Mouse (Mus musculus) heart, postnatal 4 days (tissue): ENCODE measurements around the gene Gm7075. TPM values are rescaled to one million over a fixed set of nuclear protein-coding genes. Genes with fewer than 3 reads are reported as not detected.
A peak's percentile ranks its signal among the peaks of the same experiment; 100 is the strongest.
"Not testable (repeated sequence)": the region's sequence is repeated elsewhere in the genome, so short reads cannot be mapped to it uniquely, and the experiment has no call there.

Experiments used
- DNase-seq: peaks from one replicate; pipeline ENCODE4 v3.0.0; 2021
- total RNA-seq, 2 experiments: library from RNA; stranded (reverse); gene quantifications; 2 replicates each; pipeline ENCODE4 v1.2.3; 2021

Gm7075 gene
- total RNA-seq, 2 experiments from 2014 or later, result not detected

DNA sequence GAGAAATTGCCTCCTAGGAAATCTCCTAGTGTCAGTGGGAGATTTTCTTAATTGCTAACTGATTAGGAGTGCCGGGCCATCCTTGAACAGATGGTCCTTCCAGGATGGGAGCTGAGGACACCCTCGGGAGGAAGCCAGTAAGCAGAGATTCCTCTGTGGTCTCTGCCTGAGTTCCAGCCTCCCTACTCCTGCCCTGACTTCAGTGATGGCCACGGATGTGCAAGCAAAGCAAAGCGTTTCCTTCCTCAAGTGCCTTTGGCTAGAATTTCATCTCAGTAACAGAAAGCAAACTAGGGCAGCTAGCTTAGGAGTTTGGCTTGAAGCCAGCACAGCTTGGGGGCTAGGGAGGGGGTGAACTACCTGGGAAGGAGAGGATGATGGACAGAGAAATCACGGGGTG, 4.5 kb downstream of the Gm7075 start:
- no peak for DNase-seq

DNA sequence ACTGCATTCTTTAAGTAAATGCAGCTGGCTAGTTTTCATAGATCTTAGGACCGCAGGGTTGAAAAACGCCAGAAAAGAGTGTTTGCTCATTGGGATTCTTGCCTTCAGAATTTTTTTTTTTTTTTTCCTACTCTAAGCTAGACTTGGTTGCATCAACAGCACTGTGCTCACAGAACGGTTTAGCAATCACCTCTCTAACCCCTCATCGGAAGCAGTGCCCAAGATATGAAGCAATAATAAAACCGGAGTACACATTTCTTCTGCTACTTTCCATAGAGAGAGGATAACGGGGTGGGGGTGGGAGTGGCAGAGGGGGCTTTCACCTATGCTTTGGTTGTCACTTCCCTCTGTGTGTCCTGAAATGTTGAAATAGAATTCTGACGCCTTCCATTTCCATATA, 5.7 kb downstream of the Gm7075 start:
- no peak for DNase-seq

DNA sequence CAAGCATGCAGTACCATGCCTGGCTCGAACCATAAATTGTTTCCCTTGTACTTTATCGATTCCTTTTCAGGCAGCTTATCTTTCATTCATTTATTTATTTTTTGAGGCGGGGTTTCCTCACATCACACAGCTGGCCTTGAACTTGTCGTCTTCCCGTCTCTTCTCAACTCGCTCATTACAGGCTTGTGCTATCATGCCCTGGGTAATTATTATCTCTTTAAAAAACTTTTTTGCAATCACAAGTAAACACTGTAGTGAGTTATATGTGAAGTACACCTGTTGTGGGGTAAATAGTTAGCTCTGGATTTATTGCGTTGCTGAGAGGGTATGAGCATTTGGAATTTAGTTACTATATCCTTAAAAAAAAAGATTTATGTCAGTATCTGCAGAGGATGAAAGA, 6.3 kb downstream of the Gm7075 start:
- no peak for DNase-seq

- no peak for DNase-seq
Observed at GRCm38 (mm10) chr10:63412756-63413155, 8.8 kb downstream of the Gm7075 start.

GRCm38 (mm10) chr10:63411674-63412073, 9.9 kb downstream of the Gm7075 start:
- DNase-seq, result not testable (repeated sequence)

- DNase-seq, result no peak
Observed at GRCm38 (mm10) chr10:63410162-63410956, 11.2 kb downstream of the Gm7075 start.

DNA sequence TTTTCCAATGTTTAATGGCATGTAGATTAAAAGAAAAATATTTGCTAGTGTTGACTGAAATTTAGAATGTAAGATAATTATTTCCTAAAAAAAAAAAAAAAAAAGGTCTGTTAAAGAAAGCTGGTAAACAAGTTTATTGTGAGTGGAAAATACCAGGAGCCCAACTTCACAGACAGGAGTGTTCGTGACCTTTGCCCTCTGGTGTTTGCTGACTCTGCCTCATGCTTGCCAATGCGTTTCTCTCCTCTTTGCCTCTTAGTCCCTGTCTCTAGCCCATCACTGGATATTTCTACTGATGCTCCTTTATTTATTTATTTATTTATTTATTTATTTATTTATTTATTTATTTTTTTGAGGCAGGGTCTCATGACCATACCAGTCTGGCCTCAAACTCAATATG, 18.0 kb downstream of the Gm7075 start:
- no peak for DNase-seq

DNA sequence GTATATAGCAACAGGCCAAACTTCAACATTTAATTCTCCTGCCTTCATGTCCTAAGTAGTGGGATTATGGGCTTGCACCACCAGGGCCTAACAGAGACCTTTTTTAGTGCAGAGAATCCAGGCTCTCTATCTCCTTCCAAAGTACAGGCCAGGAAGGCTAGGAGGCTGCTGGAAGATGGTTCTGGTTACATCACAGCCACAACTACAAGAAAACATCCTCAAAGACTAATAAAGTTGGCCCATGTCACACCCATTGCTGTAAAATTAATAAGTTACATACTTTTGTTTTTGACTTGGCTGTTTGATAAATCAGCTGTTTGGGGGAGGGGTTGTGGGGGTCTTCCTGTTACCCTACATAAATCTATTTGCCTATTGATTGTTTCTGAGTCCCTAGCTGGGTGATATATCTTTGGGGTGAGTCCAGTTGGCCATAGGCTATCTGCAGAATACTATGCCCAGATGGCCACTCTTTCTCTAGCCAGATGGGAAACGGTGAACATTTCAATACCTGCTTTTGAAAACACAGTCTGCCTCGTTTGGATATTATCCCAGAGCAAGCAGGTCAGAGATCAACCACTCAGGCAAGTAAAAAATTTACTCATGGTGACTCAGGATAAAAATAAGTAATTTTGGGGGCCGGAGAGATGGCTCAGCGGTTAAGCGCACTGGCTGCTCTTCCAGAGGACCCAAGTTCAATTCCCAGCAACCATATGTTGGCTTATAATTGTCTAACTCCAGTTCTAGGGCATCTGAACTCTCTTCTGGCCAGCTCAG, 18.7 kb downstream of the Gm7075 start:
- no peak for DNase-seq

DNA sequence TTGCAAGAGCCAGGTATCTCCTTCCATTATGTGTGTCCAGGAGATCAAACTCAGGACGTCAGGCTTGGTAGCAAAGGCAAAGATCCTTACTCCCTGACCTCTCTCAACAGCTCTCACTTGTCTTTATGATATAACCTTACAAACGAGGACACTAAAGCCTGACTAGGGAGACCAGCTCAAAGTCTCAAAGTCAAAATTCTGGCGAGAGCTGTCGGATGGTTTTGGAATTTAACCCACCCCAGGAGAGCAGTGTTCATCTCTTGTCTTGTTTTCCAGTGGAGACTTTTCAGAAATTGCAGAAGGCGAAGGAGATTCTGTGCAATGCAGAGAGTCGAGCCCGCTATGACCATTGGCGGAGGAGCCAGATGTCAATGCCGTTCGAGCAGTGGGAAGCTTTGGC, 24.6 kb downstream of the Gm7075 start:
- no peak for DNase-seq

- no peak for DNase-seq
Observed at GRCm38 (mm10) chr10:63388948-63389347, 32.6 kb downstream of the Gm7075 start.

- no peak for DNase-seq
Observed at GRCm38 (mm10) chr10:63386991-63387390, 34.6 kb downstream of the Gm7075 start.

DNA sequence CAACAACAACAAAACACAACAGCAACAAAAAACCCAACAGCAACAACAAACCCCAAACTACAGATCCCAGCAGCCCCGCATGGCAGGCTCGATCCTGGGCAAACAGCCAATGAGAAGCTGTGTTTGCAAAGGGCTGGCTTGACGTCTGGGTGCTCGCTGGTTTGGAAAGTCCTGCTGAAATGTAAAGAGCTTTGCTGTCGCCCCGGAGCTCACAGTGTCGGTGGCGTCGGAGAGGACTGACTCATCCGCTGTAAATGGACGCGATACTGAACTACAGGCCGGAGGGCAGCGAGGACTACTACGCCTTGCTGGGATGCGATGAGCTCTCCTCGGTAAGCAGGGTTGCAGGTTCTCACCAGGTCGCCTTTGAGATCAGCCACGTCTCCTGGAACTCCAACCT, 35.1 kb downstream of the Gm7075 start:
- DNase-seq, result peak; percentile 88

DNA sequence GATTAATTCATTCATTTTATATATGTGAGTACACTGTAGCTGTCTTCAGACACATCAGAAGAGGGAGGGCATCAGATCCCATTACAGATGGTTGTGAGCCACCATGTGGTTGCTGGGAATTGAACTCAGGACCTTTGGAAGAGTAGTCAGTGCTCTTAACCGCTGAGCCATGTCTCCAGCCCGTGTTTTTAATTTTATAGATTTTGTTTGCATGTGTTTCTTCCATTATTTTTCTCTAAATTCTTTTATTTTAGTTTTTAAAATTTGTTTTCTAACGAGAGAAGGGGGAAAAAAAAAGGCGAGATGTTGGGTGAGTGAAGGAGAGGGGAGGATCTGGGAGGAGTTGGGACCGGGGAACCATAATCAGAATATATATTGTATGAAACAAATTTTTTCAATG, 35.7 kb downstream of the Gm7075 start:
- not testable (repeated sequence) for DNase-seq

- peak; percentile 82 for DNase-seq
Observed at GRCm38 (mm10) chr10:63382372-63383279, 39.0 kb downstream of the Gm7075 start, which contains the start of gene Dnajc12. TSS of gene Dnajc12 (plus strand) at chr10:63382443.

DNA sequence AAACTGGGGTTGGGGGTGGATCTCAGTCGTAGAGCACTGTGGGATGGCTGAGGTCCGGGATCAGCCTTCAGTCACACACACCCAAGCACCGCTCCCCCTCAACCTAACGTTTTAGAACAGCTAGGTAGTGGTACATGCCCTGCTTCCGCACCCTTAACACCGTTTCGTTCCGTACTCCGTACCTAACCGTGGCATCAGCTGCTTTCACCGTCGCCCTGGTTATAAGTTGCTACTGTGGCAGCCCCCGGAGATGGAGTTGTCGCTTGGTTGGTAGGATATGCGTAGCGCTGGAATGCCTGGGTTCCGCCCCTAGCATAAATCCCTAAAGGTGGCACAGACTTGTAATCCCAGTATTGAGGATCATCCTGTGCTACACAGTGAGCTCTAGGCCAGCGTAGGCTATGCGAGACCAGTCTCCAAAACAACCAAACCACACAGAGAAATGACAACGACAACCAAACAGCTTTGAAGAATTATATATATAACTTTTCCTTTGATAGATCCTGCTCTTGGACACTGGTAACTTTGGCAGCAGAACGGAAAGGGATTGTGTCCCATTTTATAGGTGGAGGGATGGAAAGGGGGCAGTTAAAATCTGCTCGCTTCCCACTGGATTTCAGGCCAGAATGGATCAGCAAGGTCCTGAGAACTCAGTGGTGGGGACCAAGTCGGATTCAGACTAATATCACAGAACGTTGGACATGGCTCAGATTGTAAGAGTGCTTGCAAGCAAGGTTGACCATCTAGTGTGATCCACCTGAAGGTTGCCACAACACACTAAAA, 39.9 kb downstream of the Gm7075 start, which contains the start of gene Sirt1:
Gene Sirt1 (minus strand): TSS at position 207 of the 783 bp plus-strand sequence.
- DNase-seq, result no peak

- DNase-seq, result no peak
Observed at GRCm38 (mm10) chr10:63378948-63379680, 42.5 kb downstream of the Gm7075 start.

DNA sequence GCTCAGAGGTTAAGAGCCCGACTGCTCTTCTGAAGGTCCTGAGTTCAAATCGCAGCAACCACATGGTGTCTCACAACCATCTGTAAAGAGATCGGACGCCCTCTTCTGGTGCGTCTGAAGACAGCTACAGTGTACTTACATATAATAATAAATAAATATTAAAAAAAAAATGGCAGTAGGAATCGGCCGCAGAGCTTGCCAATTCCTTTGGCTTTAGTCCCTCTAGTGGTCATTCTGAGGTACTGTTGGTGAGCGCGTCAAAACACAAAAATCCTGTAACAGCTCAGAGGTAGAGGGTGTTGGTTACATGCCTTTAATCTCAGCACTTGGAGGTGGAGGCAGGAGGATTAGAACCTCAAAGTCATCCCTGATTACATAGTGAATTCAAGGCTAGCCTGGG, 44.1 kb downstream of the Gm7075 start:
- peak; percentile 78 for DNase-seq

DNA sequence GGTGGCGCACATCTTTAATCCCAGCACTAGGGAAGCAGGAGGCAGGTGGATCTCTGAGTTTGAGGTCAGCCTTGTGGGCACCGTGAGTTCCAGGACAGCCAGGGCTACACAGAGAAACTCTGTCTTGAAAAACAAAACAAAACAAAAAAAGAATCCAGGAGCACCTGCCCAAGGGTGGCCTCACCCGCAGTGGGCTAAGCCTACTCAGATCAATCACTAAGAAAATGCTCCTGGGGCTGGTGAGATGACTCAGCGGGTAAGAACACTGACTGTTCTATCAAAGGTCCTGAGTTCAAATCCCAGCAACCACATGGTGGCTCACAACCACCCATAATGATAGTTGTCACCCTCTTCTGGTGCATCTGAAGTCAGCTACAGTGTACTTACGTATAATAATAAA, 45.3 kb downstream of the Gm7075 start:
- no peak for DNase-seq
